Mouse (Mus musculus): Measurements from ENCODE around the gene Ppm1l. TPM values are rescaled to one million over a fixed set of nuclear protein-coding genes. Genes with fewer than 3 reads are reported as not detected.

Gene Ppm1l
- polyA plus RNA-seq, 1 experiment, result 0.10 TPM

GRCm38 (mm10) chr3:69349973-69350372, 33.3 kb downstream of the Ppm1l start:
- Histone ChIP-seq H3K4me3 (replicated peaks) (no peak overlapping the region), H3K4me1 (no peaks in the 10 kb centered on the region; the same call in 1 of the 2 replicates), H3K9me3 (no peaks in the 10 kb centered on the region), H3K36me3 (replicated peaks; ENCODE audit: low read length) (no peaks in the 10 kb centered on the region), H3K27me3 (replicated peaks) (no peaks in the 10 kb centered on the region)
- TF ChIP-seq FLI1 (IDR thresholded peaks at IDR 0.05; ENCODE audit: low read length), result no peak

GRCm38 (mm10) chr3:69352194-69352593, 35.5 kb downstream of the Ppm1l start:
- Histone ChIP-seq H3K36me3 (replicated peaks; ENCODE audit: low read length) (no peaks in the 10 kb centered on the region), H3K4me1 (no peaks in the 10 kb centered on the region; the same call in 1 of the 2 replicates), H3K27me3 (replicated peaks) (no peaks in the 10 kb centered on the region), H3K9me3 (no peaks in the 10 kb centered on the region), H3K4me3 (replicated peaks) (no peak overlapping the region)
- no peak for TF ChIP-seq GATA1 (IDR thresholded peaks at IDR 0.05; ENCODE audit: borderline replicate concordance, low read length)
- no peak for TF ChIP-seq FLI1 (IDR thresholded peaks at IDR 0.05; ENCODE audit: low read length)

- TF ChIP-seq FLI1 (IDR thresholded peaks at IDR 0.05; ENCODE audit: low read length) (no peak), GATA1 (IDR thresholded peaks at IDR 0.05; ENCODE audit: borderline replicate concordance, low read length) (no peak)
- Histone ChIP-seq H3K4me3 (replicated peaks) (no peak overlapping the region), H3K4me1 (no peaks in the 10 kb centered on the region; the same call in 1 of the 2 replicates), H3K9me3 (no peaks in the 10 kb centered on the region), H3K27me3 (replicated peaks) (no peaks in the 10 kb centered on the region), H3K36me3 (replicated peaks; ENCODE audit: low read length) (no peaks in the 10 kb centered on the region)
These were observed 38.0 kb downstream of the Ppm1l start for GRCm38 (mm10) chr3:69354681-69355080.

- no peak overlapping the region for H3K4me3 ChIP-seq (replicated peaks)
- H3K9me3 ChIP-seq, result no peaks in the 10 kb centered on the region
- H3K4me1 ChIP-seq, result no peaks in the 10 kb centered on the region; the same call in 1 of the 2 replicates
- H3K27me3 ChIP-seq (replicated peaks), result no peaks in the 10 kb centered on the region
- TF ChIP-seq FLI1 (IDR thresholded peaks at IDR 0.05; ENCODE audit: low read length) (no peak), GATA1 (IDR thresholded peaks at IDR 0.05; ENCODE audit: borderline replicate concordance, low read length) (no peak)
- no peaks in the 10 kb centered on the region for H3K36me3 ChIP-seq (replicated peaks; ENCODE audit: low read length)
These were observed 39.5 kb downstream of the Ppm1l start for GRCm38 (mm10) chr3:69356078-69356665.

GRCm38 (mm10) chr3:69356781-69357180, 40.1 kb downstream of the Ppm1l start:
- no peak for TF ChIP-seq FLI1 (IDR thresholded peaks at IDR 0.05; ENCODE audit: low read length)
- TF ChIP-seq GATA1 (IDR thresholded peaks at IDR 0.05; ENCODE audit: borderline replicate concordance, low read length), result no peak

GRCm38 (mm10) chr3:69357897-69358619, 41.4 kb downstream of the Ppm1l start:
- H3K27me3 ChIP-seq (replicated peaks), result no peaks in the 10 kb centered on the region
- no peaks in the 10 kb centered on the region for H3K36me3 ChIP-seq (replicated peaks; ENCODE audit: low read length)
- no peaks in the 10 kb centered on the region for H3K4me1 ChIP-seq
- no peaks in the 10 kb centered on the region for H3K9me3 ChIP-seq
- H3K4me3 ChIP-seq (replicated peaks), result no peak overlapping the region
- TF ChIP-seq GATA1 (IDR thresholded peaks at IDR 0.05; ENCODE audit: borderline replicate concordance, low read length) (no peak), FLI1 (IDR thresholded peaks at IDR 0.05; ENCODE audit: low read length) (no peak)

More at GRCm38 (mm10) chr3:69356781-69357180, 40.1 kb downstream of the Ppm1l start:
- no peak overlapping the region for H3K4me3 ChIP-seq (replicated peaks)
- no peaks in the 10 kb centered on the region for H3K36me3 ChIP-seq (replicated peaks; ENCODE audit: low read length)
- H3K9me3 ChIP-seq, result no peaks in the 10 kb centered on the region
- H3K27me3 ChIP-seq (replicated peaks), result no peaks in the 10 kb centered on the region
- no peaks in the 10 kb centered on the region; the same call in 1 of the 2 replicates for H3K4me1 ChIP-seq

- Histone ChIP-seq H3K36me3 (replicated peaks; ENCODE audit: low read length) (no peaks in the 10 kb centered on the region), H3K27me3 (replicated peaks) (no peaks in the 10 kb centered on the region), H3K9me3 (no peaks in the 10 kb centered on the region), H3K4me1 (no peaks in the 10 kb centered on the region), H3K4me3 (replicated peaks) (no peak overlapping the region)
- TF ChIP-seq FLI1 (IDR thresholded peaks at IDR 0.05; ENCODE audit: low read length), result no peak
- no peak for TF ChIP-seq GATA1 (IDR thresholded peaks at IDR 0.05; ENCODE audit: borderline replicate concordance, low read length)
These were observed 41.9 kb downstream of the Ppm1l start for GRCm38 (mm10) chr3:69358620-69358964.

- Histone ChIP-seq H3K36me3 (replicated peaks; ENCODE audit: low read length) (no peaks in the 10 kb centered on the region), H3K27me3 (replicated peaks) (no peaks in the 10 kb centered on the region), H3K4me1 (no peaks in the 10 kb centered on the region), H3K9me3 (no peaks in the 10 kb centered on the region), H3K4me3 (replicated peaks) (no peak overlapping the region)
- TF ChIP-seq GATA1 (IDR thresholded peaks at IDR 0.05; ENCODE audit: borderline replicate concordance, low read length) (no peak), FLI1 (IDR thresholded peaks at IDR 0.05; ENCODE audit: low read length) (no peak)
These were observed 43.7 kb downstream of the Ppm1l start for GRCm38 (mm10) chr3:69360263-69360895.

- Histone ChIP-seq H3K9me3 (no peaks in the 10 kb centered on the region), H3K36me3 (replicated peaks; ENCODE audit: low read length) (no peaks in the 10 kb centered on the region), H3K4me1 (no peaks in the 10 kb centered on the region), H3K4me3 (replicated peaks) (no peak overlapping the region), H3K27me3 (replicated peaks) (no peaks in the 10 kb centered on the region)
- TF ChIP-seq GATA1 (IDR thresholded peaks at IDR 0.05; ENCODE audit: borderline replicate concordance, low read length), result no peak
These were observed 45.1 kb downstream of the Ppm1l start for GRCm38 (mm10) chr3:69361487-69362349.

Measured in megakaryocyte, embryonic 14.5 days (primary cell).